Mouse (Mus musculus): ENCODE results near the gene Ext2. TPM values are rescaled to one million over a fixed set of nuclear protein-coding genes. Genes with fewer than 3 reads are reported as not detected.

Ext2 gene
- polyA plus RNA-seq, 1 experiment from 2014 or later = 112 TPM

- 0 out of 2 replicates have a peak overlapping the region, but pooled peaks have one; percentile 19 for H3K9ac ChIP-seq
- no peaks in the 10 kb centered on the region for H3K9me3 ChIP-seq
- H3K27ac ChIP-seq = peak overlapping the region; percentile 57
- peaks cover 42% of the 10 kb centered on the region for H3K4me1 ChIP-seq
- no peak for ATAC-seq (ENCODE audit: insufficient number of reproducible peaks, insufficient read depth, low FRiP score, low TSS enrichment)
- H3K4me2 ChIP-seq (replicated peaks) = peak overlapping the region; percentile 40
- H3K36me3 ChIP-seq = 0 out of 2 replicates have a peak, but pooled peaks cover 17% of the 10 kb centered on the region
- H3K27me3 ChIP-seq = no peaks in the 10 kb centered on the region
- H3K4me3 ChIP-seq = no peak overlapping the region
- 9% methylated on average over 16 of the region's 16 CpGs for WGBS
Measured at GRCm38 (mm10) chr2:93662240-93662865, 160.0 kb downstream of the Ext2 start.

- Histone ChIP-seq H3K9me3 (no peaks in the 10 kb centered on the region), H3K4me2 (replicated peaks) (no peak overlapping the region), H3K4me1 (peaks cover 43% of the 10 kb centered on the region), H3K4me3 (no peak overlapping the region), H3K27me3 (no peaks in the 10 kb centered on the region), H3K27ac (no peak overlapping the region), H3K9ac (no peak overlapping the region), H3K36me3 (peaks cover 20% of the 10 kb centered on the region; the same call in 1 of the 2 replicates)
- ATAC-seq (ENCODE audit: insufficient number of reproducible peaks, insufficient read depth, low FRiP score, low TSS enrichment) = no peak
- WGBS = 84% methylated on average over 6 of the region's 6 CpGs
Measured at GRCm38 (mm10) chr2:93661096-93661495, 161.3 kb downstream of the Ext2 start.

- H3K4me1 ChIP-seq = peaks cover 42% of the 10 kb centered on the region
- 74% methylated on average over 6 of the region's 6 CpGs for WGBS
Measured at GRCm38 (mm10) chr2:93659705-93660308, 162.6 kb downstream of the Ext2 start.

DNA sequence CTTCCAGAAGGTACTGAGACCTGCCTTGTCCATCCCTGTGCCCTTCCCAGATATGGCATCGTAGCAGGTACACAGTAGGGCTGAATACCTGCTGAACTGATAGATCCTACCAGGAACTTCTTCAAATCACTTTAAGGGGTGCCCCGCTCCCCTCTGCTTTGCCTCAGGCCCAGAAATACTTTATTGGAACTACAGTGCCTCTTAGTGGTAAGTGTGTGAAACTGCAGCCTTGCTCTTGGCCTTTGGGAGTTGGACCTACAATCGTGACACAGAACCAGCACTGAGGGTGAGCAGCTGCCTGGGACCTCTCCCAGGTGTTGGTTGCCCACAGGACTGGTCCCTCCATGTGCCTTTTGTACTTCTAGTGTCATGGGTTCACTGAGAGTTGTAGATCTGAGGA, 163.4 kb downstream of the Ext2 start:
- WGBS = 28% methylated on average over 3 of the region's 3 CpGs
- Histone ChIP-seq H3K4me1 (peaks cover 41% of the 10 kb centered on the region), H3K9ac (no peak overlapping the region), H3K27ac (no peak overlapping the region), H3K4me2 (replicated peaks) (no peak overlapping the region), H3K4me3 (no peak overlapping the region), H3K36me3 (peaks cover 24% of the 10 kb centered on the region; the same call in 1 of the 2 replicates), H3K27me3 (no peaks in the 10 kb centered on the region), H3K9me3 (no peaks in the 10 kb centered on the region)
- no peak for ATAC-seq (ENCODE audit: insufficient number of reproducible peaks, insufficient read depth, low FRiP score, low TSS enrichment)

More at GRCm38 (mm10) chr2:93659705-93660308, 162.6 kb downstream of the Ext2 start:
- peaks cover 22% of the 10 kb centered on the region; the same call in 1 of the 2 replicates for H3K36me3 ChIP-seq
- H3K27me3 ChIP-seq = no peaks in the 10 kb centered on the region
- no peak for ATAC-seq (ENCODE audit: insufficient number of reproducible peaks, insufficient read depth, low FRiP score, low TSS enrichment)
- no peaks in the 10 kb centered on the region for H3K9me3 ChIP-seq
- no peak overlapping the region for H3K9ac ChIP-seq
- no peak overlapping the region for H3K4me3 ChIP-seq
- H3K27ac ChIP-seq = no peak overlapping the region
- no peak overlapping the region for H3K4me2 ChIP-seq (replicated peaks)

DNA sequence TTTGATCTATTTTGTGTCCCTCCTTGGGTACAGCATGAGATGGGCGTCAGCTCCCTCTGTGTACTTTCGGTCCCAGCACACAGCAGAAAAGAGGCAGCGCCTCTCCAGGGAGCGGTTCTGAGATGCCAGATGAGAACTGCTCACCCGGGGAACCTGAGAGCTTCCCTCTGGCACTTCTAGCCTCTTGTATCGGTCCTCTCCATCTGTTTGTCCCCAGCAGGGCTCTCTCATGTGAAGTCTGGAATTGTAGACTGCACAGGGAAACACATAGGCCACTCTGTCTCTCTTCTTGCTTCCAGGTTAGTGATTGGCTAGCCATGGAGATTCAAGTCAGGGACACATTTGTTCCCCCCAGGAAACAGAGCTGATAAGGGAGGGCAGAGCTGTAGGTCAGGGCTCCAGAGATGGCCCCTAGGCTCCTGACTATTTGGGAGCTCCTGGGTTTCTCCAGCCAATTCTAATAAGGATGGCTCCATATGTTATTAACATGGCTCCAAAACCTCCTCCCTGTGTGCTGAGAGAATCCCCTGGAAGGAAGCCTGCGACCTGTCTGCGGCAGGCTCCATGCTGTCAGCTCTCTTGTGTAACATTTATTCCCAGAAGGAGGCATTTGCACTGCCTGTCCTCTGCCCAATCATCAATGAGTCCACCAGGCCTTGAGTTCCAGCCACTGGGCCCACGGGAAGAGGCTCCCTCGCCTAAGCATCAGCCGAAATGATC, 167.9 kb downstream of the Ext2 start:
- Histone ChIP-seq H3K4me3 (no peak overlapping the region), H3K9me3 (no peaks in the 10 kb centered on the region), H3K4me2 (replicated peaks) (no peak overlapping the region), H3K9ac (no peak overlapping the region), H3K4me1 (peaks cover 44% of the 10 kb centered on the region), H3K36me3 (peaks cover 40% of the 10 kb centered on the region), H3K27me3 (peaks cover 12% of the 10 kb centered on the region), H3K27ac (0 out of 2 replicates have a peak overlapping the region, but pooled peaks have one; percentile 13)
- no peak for ATAC-seq (ENCODE audit: insufficient number of reproducible peaks, insufficient read depth, low FRiP score, low TSS enrichment)
- 59% methylated on average over 11 of the region's 11 CpGs for whole genome bisulfite sequencing

DNA sequence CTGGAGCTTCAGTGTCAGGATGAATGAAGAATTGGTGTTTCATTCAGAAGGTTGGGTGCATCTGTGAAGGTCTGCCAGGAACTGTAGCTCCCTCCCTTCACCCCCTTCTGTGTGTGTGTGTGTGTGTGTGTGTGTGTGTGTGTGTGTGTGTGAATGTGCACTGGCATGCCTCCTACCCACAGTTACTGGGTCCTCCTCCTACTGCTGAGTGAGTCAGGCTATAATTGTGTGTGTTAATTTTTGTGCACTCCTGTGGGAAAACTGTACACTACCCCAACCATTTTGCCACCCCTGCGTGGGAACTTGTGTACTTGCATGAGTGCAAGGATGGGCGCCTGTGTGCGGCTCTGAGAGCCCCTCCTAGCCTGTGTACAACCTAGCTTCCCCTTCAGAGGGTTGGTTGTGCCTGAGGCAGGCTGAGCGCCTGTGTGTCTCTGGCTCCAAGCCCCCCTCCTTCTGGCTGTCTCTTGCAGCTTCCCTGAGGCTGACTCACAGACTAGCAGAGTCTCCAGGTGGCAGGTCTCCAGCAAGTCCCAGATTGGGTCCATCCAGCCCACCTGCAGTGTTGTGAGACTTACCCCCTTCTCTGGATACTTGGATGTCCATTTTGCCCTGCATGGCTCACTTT, 173.0 kb downstream of the Ext2 start:
- peak overlapping the region; percentile 78; the same call in 1 of the 2 replicates for H3K27ac ChIP-seq
- no peaks in the 10 kb centered on the region for H3K9me3 ChIP-seq
- H3K4me3 ChIP-seq = peak overlapping the region; percentile 70
- H3K27me3 ChIP-seq = peaks cover 34% of the 10 kb centered on the region
- peaks cover 17% of the 10 kb centered on the region for H3K36me3 ChIP-seq
- peak overlapping the region; percentile 67 for H3K4me2 ChIP-seq (replicated peaks)
- no peak for ATAC-seq (ENCODE audit: insufficient number of reproducible peaks, insufficient read depth, low FRiP score, low TSS enrichment)
- 15% methylated on average over 4 of the region's 4 CpGs for WGBS
- peak overlapping the region; percentile 99 for H3K9ac ChIP-seq
- H3K4me1 ChIP-seq = peaks cover 57% of the 10 kb centered on the region

GRCm38 (mm10) chr2:93647924-93648575, 174.3 kb downstream of the Ext2 start:
- Histone ChIP-seq H3K4me1 (peaks cover 49% of the 10 kb centered on the region), H3K9ac (peak overlapping the region; percentile 99), H3K36me3 (peaks cover 16% of the 10 kb centered on the region), H3K4me3 (peak overlapping the region; percentile 70), H3K27ac (peak overlapping the region; percentile 78), H3K4me2 (replicated peaks) (peak overlapping the region; percentile 67), H3K9me3 (no peaks in the 10 kb centered on the region), H3K27me3 (peaks cover 42% of the 10 kb centered on the region)
- WGBS = 3% methylated on average over 20 of the region's 20 CpGs
- no peak for ATAC-seq (ENCODE audit: insufficient number of reproducible peaks, insufficient read depth, low FRiP score, low TSS enrichment)

DNA sequence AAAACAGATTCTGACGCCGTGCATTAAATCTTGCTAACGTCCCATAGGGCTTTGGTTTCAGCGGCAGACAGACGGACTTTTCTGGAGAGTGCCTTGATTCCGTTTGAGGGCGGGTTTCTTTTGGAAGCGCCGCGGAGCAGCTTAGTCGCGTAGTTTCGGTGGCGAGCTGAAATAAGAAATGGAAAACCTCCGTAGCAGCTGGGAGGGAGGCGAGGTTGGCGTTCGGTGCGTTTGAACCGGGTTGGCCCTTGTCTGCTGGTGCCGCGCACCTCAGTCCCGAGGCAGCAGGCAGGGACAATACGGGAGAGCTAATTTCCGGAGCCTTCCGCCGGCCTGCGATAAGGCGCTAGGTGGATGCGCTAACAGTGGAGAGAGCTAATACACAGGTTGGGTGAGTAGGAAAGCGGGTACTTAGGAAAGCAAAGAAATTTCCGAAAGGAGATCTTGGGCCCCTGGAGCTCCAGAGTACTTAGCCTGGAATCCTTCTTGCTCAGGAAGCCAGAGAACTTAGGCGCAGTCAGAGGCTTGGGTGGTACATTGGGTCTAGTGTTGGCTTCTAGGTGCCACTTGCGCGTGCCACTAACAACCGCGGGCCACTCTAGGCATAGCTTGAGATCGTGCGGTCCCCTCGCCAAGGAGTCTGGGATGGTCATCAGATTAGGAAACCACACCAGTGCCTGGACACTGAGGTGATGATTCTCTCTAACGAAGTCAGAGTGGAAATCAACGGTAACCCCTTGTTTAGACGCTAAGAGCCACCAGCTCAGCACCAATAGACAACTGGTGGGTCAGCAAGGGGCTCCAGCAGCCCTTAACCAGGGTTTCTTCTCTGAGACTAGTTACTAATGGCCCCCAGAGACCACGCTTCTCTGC, 175.1 kb downstream of the Ext2 start:
- H3K4me2 ChIP-seq (replicated peaks) = peak overlapping the region; percentile 67
- H3K9me3 ChIP-seq = no peaks in the 10 kb centered on the region
- peaks cover 42% of the 10 kb centered on the region for H3K27me3 ChIP-seq
- peaks cover 41% of the 10 kb centered on the region for H3K4me1 ChIP-seq
- H3K9ac ChIP-seq = peak overlapping the region; percentile 99
- no peak for ATAC-seq (ENCODE audit: insufficient number of reproducible peaks, insufficient read depth, low FRiP score, low TSS enrichment)
- H3K27ac ChIP-seq = peak overlapping the region; percentile 78
- peaks cover 11% of the 10 kb centered on the region for H3K36me3 ChIP-seq
- peak overlapping the region; percentile 70 for H3K4me3 ChIP-seq
- 1% methylated on average over 44 of the region's 44 CpGs for WGBS

GRCm38 (mm10) chr2:93645626-93646320, 176.6 kb downstream of the Ext2 start:
- H3K27ac ChIP-seq = peak overlapping the region; percentile 100
- H3K9ac ChIP-seq = peak overlapping the region; percentile 99
- no peaks in the 10 kb centered on the region for H3K9me3 ChIP-seq
- peaks cover 5% of the 10 kb centered on the region for H3K36me3 ChIP-seq
- H3K4me2 ChIP-seq (replicated peaks) = peak overlapping the region; percentile 67
- 2% methylated on average over 33 of the region's 33 CpGs for WGBS
- peak overlapping the region; percentile 70 for H3K4me3 ChIP-seq
- ATAC-seq (ENCODE audit: insufficient number of reproducible peaks, insufficient read depth, low FRiP score, low TSS enrichment) = no peak
- peaks cover 48% of the 10 kb centered on the region for H3K27me3 ChIP-seq
- H3K4me1 ChIP-seq = peaks cover 41% of the 10 kb centered on the region

GRCm38 (mm10) chr2:93645197-93645596, 177.2 kb downstream of the Ext2 start:
- peak overlapping the region; percentile 70 for H3K4me3 ChIP-seq
- peak overlapping the region; percentile 100 for H3K27ac ChIP-seq
- H3K9ac ChIP-seq = peak overlapping the region; percentile 99
- H3K4me1 ChIP-seq = peaks cover 42% of the 10 kb centered on the region
- no peaks in the 10 kb centered on the region for H3K9me3 ChIP-seq
- H3K27me3 ChIP-seq = peaks cover 50% of the 10 kb centered on the region
- ATAC-seq (ENCODE audit: insufficient number of reproducible peaks, insufficient read depth, low FRiP score, low TSS enrichment) = no peak
- 12% methylated on average over 10 of the region's 10 CpGs for WGBS
- no peaks in the 10 kb centered on the region for H3K36me3 ChIP-seq
- peak overlapping the region; percentile 67 for H3K4me2 ChIP-seq (replicated peaks)

Measured in embryonic facial prominence, embryonic 12.5 days (tissue).